Mouse (Mus musculus) thymus, postnatal 10 days (tissue): ENCODE data around the gene Shc2.

ENCODE experiments used
- DNase-seq, 2 experiments: peaks; one replicate each; pipeline ENCODE4 v3.0.0; 2021; ENCODE audit warnings: low spot score in 2 of 2

The Shc2 gene

GRCm38 (mm10) chr10:79637128-79638110 is at the start of gene Shc2:
Gene Shc2, minus strand, starts transcription at chr10:79637918.
- DNase-seq, result no peak

- DNase-seq, result no peak
These were observed 49.8 kb upstream of the Shc2 start for GRCm38 (mm10) chr10:79687513-79687912.

- DNase-seq, result no peak
These were observed 49.0 kb upstream of the Shc2 start for GRCm38 (mm10) chr10:79686691-79687090.

- DNase-seq, result no peak
These were observed 48.5 kb upstream of the Shc2 start for GRCm38 (mm10) chr10:79686219-79686618.

GRCm38 (mm10) chr10:79684770-79685600 is 47.3 kb upstream of the Shc2 start:
- no peak for DNase-seq

- no peak for DNase-seq
These were observed 46.3 kb upstream of the Shc2 start for GRCm38 (mm10) chr10:79683726-79684640.

- peak; percentile 64 to 74 for DNase-seq
These were observed 45.3 kb upstream of the Shc2 start for GRCm38 (mm10) chr10:79682916-79683582.

- peak; percentile 36 to 47 for DNase-seq
These were observed 44.8 kb upstream of the Shc2 start for GRCm38 (mm10) chr10:79682551-79682915.

- peak; percentile 98 to 99 for DNase-seq
These were observed 44.0 kb upstream of the Shc2 start, which contains the start of gene Cdc34 for GRCm38 (mm10) chr10:79681591-79682245. Gene Cdc34, plus strand, starts transcription at chr10:79682195.

GRCm38 (mm10) chr10:79680606-79681495 is 43.1 kb upstream of the Shc2 start:
- DNase-seq, result peak in 1 of 2 experiments; percentile 40

GRCm38 (mm10) chr10:79675346-79676035 is 37.8 kb upstream of the Shc2 start:
- DNase-seq, result no peak

GRCm38 (mm10) chr10:79673054-79673453 is 35.3 kb upstream of the Shc2 start:
- DNase-seq, result no peak

GRCm38 (mm10) chr10:79672088-79672455 is 34.4 kb upstream of the Shc2 start:
- no peak for DNase-seq

- DNase-seq, result no peak
These were observed 33.8 kb upstream of the Shc2 start for GRCm38 (mm10) chr10:79671396-79672087.

GRCm38 (mm10) chr10:79670071-79670888 is 32.6 kb upstream of the Shc2 start:
- no peak for DNase-seq

GRCm38 (mm10) chr10:79669576-79670057 is 31.9 kb upstream of the Shc2 start:
- peak; percentile 73 for DNase-seq
